Mouse (Mus musculus) testis, adult 2 months (tissue): ENCODE data around the gene Crocc.

Experiments
- CTCF ChIP-seq: fragments of 200-500 bp; IDR thresholded peaks from 2 replicates; pipeline ENCODE4 v1.5.1; 2012; ENCODE audit warnings: low read depth, mild to moderate bottlenecking, inconsistent platforms, low read length, moderate library complexity; ENCODE audit not compliant: control insufficient read depth, insufficient read depth, insufficient replicate concordance
- POLR2A ChIP-seq: fragments of 200-500 bp; IDR thresholded peaks from 2 replicates; pipeline ENCODE4 v1.6.1; 2012; ENCODE audit warnings: low read depth, mild to moderate bottlenecking, inconsistent platforms, low read length, moderate library complexity; ENCODE audit not compliant: control insufficient read depth

GRCm38 (mm10) chr4:141030541-141031206 is 29.7 kb downstream of the Crocc start:
- no peak for TF ChIP-seq POLR2A
- TF ChIP-seq CTCF: no peak
